Mouse (Mus musculus): Measurements from ENCODE around the gene Tmem223.

DNA sequence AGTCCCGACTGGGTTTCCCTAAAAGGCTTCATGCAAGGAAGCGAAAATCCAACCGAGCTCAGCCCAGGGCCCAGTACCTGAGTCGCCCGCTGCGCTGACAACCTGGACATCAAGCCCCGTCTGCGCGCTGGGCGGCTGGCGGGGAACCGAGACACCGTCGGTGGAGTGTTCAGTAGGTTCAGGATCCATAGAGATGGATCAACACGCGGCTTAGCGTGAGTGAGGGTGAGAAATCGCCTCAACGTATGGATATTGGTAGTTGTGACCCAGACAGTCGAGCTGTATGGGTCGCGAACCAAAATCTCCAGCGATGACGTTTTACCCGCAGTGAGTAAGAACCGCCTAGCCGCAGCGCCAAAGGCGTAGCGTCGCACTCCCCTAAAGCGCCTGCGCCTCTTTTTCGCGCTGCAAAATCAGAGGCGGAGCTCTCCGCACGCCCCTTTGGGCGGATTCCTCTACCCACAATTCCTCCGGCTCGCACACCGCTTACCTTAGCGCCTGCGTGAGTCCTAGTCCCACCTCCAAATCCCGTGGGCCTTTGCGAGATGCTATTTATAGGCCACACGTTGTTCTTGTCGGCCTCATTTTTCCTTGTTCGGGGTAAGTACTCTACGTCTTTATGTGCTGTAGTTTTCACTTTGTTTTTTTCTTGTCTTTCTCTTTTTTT, 47.8 kb upstream of the Tmem223 start, which contains the start of gene Slc3a2:
- no peak for TF ChIP-seq CTCF (IDR thresholded peaks at IDR 0.05 in 2 of 3, conservative IDR thresholded peaks at IDR 0.05 in 1 of 3; ENCODE audit: control insufficient read depth in 1 of 3, insufficient read depth in 1 of 3, low read depth in 2 of 3, low read length in 3 of 3, poor library complexity in 1 of 3, severe bottlenecking in 1 of 3)
- peak; percentile 93 for TF ChIP-seq KAT2A (conservative IDR thresholded peaks at IDR 0.05; ENCODE audit: low read depth, low read length)
- peak; percentile 88 to 99 for TF ChIP-seq POLR2A (IDR thresholded peaks at IDR 0.05; ENCODE audit: control insufficient read depth in 1 of 2, insufficient read depth in 1 of 2, low read depth in 1 of 2, low read length in 2 of 2, poor library complexity in 1 of 2)
- no peak for TF ChIP-seq RCOR1 (IDR thresholded peaks at IDR 0.05; ENCODE audit: low read depth, low read length)
- no peak for TF ChIP-seq MAZ (IDR thresholded peaks at IDR 0.05; ENCODE audit: low read depth, low read length)
- TF ChIP-seq SIN3A (IDR thresholded peaks at IDR 0.05; ENCODE audit: low read length), result peak; percentile 84
- TF ChIP-seq ZNF384 (IDR thresholded peaks at IDR 0.05; ENCODE audit: low read depth, low read length), result no peak

Measured in MEL (cell line).